ENCODE assay signal across 23 mouse cellular contexts in the genomic region with DNA sequence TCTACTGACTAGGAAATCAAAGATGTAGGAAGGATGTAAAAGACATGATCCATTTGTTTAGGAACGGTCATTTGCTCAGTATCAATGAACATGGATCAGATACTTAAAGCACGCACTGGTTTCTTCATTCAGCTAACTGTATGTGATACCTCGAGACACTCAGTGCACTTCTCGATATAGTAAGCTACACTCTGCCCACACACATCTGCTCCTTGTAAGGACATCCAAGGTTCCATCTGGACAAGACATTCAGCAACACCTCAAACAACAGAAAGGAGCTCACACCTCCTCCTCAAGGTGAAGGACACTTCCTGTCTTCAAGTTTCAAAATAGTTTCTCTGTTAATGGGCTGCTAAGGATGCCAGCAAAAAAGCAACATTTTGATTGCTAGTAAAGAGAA. TPM values are rescaled to one million over a fixed set of nuclear protein-coding genes. Genes with fewer than 3 reads are reported as not detected.
DNase-seq lines count a peak whose midpoint lies in the region; ATAC-seq and TF ChIP-seq lines count a peak whose summit lies in the region.
"Had no signal": no experiment of that assay in that cellular context is flagged by ENCODE, and none has a peak within 500 bp of the region (broad histone marks: within the 10 kb centered on the region; RNA-seq: fewer than 3 reads in every experiment).

No protein-coding gene starts in this region.

- no peaks in the 10 kb centered on the region for H3K27me3 ChIP-seq in forebrain, postnatal 0 days (ENCODE audit: insufficient read depth, low read length)
- H3K27me3 ChIP-seq: embryonic facial prominence, embryonic 13.5 days; forebrain, embryonic 12.5 days; hindbrain, embryonic 12.5 days had no signal

- 88% methylated on average over 4 of the region's 4 CpGs for WGBS in forebrain, postnatal 0 days

- H3K4me2 ChIP-seq in forebrain, postnatal 0 days (ENCODE audit: low read depth): no peak overlapping the region
- H3K4me2 ChIP-seq: embryonic facial prominence, embryonic 13.5 days; forebrain, embryonic 12.5 days; hindbrain, embryonic 12.5 days had no signal

- H3K9me3 ChIP-seq in forebrain, postnatal 0 days (ENCODE audit: low read length): no peaks in the 10 kb centered on the region
- H3K9me3 ChIP-seq: embryonic facial prominence, embryonic 13.5 days; forebrain, embryonic 12.5 days; heart, embryonic 10.5 days; hindbrain, embryonic 12.5 days had no signal

- DNase-seq in frontal cortex, postnatal 36 days (ENCODE audit: low spot score in 2 of 2): peak; percentile 39 to 81
- no peak for DNase-seq in frontal cortex, postnatal 25 days (ENCODE audit: low spot score in 2 of 2)
- peak; percentile 81 for DNase-seq in right cerebral cortex, adult 18-20 months
- DNase-seq in right cerebral cortex, postnatal 4 days: no peak
- DNase-seq in left cerebral cortex, postnatal 36 days (ENCODE audit: low spot score in 2 of 2): peak; percentile 49 to 54
- DNase-seq in telencephalon, adult 2 months (ENCODE audit: low read depth, low spot score): peak; percentile 82
- DNase-seq in forebrain, postnatal 0 days: no peak
- DNase-seq: adrenal gland, adult 8-10 months; adrenal gland, postnatal 36 days; cerebellum, adult 11 months; cerebellum, adult 9-11 months; cerebellum, postnatal 36 days; gastrocnemius, postnatal 36 days; heart, adult 11 months; heart, postnatal 10 days; heart, postnatal 4 days had no signal

- no peak overlapping the region for H3K4me3 ChIP-seq in forebrain, postnatal 0 days (ENCODE audit: low read depth, low read length)
- H3K4me3 ChIP-seq: embryonic facial prominence, embryonic 13.5 days; forebrain, embryonic 12.5 days; heart, embryonic 10.5 days; hindbrain, embryonic 12.5 days had no signal

- H3K4me1 ChIP-seq in forebrain, postnatal 0 days (ENCODE audit: insufficient read depth): no peaks in the 10 kb centered on the region

- intact Hi-C loops in left cerebral cortex, postnatal 36 days (cut with DNase I): no loop called here

- no peak for ATAC-seq in forebrain, postnatal 0 days
- ATAC-seq: forebrain, embryonic 16.5 days; hindbrain, embryonic 16.5 days; inflammation-experienced regulatory T-cells, adult 6 months had no signal

- no peak for TF ChIP-seq CTCF in forebrain, postnatal 0 days (IDR thresholded peaks at IDR 0.05; ENCODE audit: low read depth)

- H3K36me3 ChIP-seq in forebrain, postnatal 0 days (ENCODE audit: insufficient read depth): no peaks in the 10 kb centered on the region
- H3K36me3 ChIP-seq: embryonic facial prominence, embryonic 13.5 days; forebrain, embryonic 12.5 days; heart, embryonic 10.5 days; hindbrain, embryonic 12.5 days had no signal

- H3K27ac ChIP-seq in forebrain, postnatal 0 days (ENCODE audit: low read depth, low read length): no peak overlapping the region
- H3K27ac ChIP-seq: embryonic facial prominence, embryonic 13.5 days; forebrain, embryonic 12.5 days; heart, embryonic 10.5 days; hindbrain, embryonic 12.5 days had no signal

- H3K9ac ChIP-seq in forebrain, postnatal 0 days: no peak overlapping the region
- H3K9ac ChIP-seq: embryonic facial prominence, embryonic 13.5 days; forebrain, embryonic 12.5 days; hindbrain, embryonic 12.5 days had no signal

RNA-seq across cellular contexts. Expression of a gene that starts 23.9 kb away (rescaled TPM):
- 10 to 100 TPM; 61.1 to 64.1 TPM for total RNA-seq in left cerebral cortex, postnatal 36 days (2021)
- 103 and 129 TPM in 2 replicates for total RNA-seq in forebrain, postnatal 0 days (2014; rRNA removed)
- polyA plus RNA-seq in forebrain, postnatal 0 days (2015; fragmentation: Nextera tagmentation; extraction: Ambion mirVana): 79.9 and 98.2 TPM in 2 replicates

Comparison
In these comparisons a context has a peak if more than half of its experiments do, and no peak if none do; other contexts are left out.
1. DNase-seq: peak in frontal cortex, postnatal 36 days (2 of 2), right cerebral cortex, adult 18-20 months (single experiment), left cerebral cortex, postnatal 36 days (2 of 2) and telencephalon, adult 2 months (single experiment); none in frontal cortex, postnatal 25 days (0 of 2), right cerebral cortex, postnatal 4 days (single experiment) and forebrain, postnatal 0 days (single experiment).